Mouse (Mus musculus): ENCODE results near the gene Fam71e1. TPM values are rescaled to one million over a fixed set of nuclear protein-coding genes. Genes with fewer than 3 reads are reported as not detected.

Fam71e1 gene
- polyA plus RNA-seq, 1 experiment from 2014 or later: 11.4 TPM

DNA sequence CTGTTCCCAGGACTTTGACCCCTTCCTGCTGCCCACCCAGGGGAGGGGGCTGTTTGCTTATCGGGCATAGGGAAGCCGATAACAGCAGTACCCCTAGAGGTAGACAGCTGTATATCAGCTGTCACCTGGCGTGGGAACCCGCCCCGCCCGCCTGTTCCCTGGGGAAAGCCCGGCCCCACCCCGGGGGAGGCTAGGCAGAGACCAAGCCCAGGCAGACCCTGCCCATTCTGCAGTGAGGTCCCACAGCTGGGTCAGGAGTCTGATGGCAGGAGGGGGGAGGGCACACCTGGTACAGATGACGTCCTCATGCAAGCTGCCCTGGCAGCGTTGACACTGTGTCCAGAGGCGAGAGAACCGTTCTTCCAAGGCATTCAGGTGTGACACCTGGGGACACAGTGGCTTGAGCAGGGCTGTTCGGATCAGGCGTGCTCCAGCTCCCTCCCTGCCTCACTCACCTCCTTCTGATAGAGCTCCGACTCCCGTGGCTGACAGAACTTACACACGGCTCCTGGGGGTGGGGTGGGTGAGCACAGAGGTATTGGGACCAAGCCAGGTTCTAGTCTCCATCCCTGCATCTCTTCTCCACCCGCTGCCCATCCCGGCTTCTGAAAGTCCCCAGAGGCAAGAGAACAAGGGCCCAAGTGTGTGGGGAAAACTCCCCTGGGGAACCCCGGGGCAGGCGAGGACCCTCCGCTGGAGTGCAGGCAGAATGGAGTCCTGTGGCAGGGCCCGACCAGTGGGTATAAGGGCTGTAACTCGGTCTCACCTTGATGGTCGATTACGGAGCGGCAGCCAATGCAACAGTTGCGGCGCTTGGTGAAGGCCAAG, 36.8 kb downstream of the Fam71e1 start:
- H3K4me1 ChIP-seq (ENCODE audit: insufficient read depth, low read depth, low read length): no peaks in the 10 kb centered on the region
- no peaks in the 10 kb centered on the region for H3K9me3 ChIP-seq (ENCODE audit: low read length)
- no peak overlapping the region for H3K9ac ChIP-seq (replicated peaks; ENCODE audit: low read depth)
- H3K36me3 ChIP-seq (ENCODE audit: insufficient read depth, low read length): no peaks in the 10 kb centered on the region
- no peaks in the 10 kb centered on the region for H3K27me3 ChIP-seq (replicated peaks; ENCODE audit: insufficient read depth, low read length)
- H3K4me3 ChIP-seq (ENCODE audit: low read depth, low read length): no peak overlapping the region
- H3K4me2 ChIP-seq (replicated peaks; ENCODE audit: low read depth, low read length): no peak overlapping the region
- TF ChIP-seq CTCF (IDR thresholded peaks at IDR 0.05): no peak
- no peak for TF ChIP-seq EP300 (IDR thresholded peaks at IDR 0.05)
- no peak overlapping the region for H3K27ac ChIP-seq (ENCODE audit: low read length)
- no peak for DNase-seq (ENCODE audit: low spot score)
- no peak for ATAC-seq
- WGBS: 83% methylated on average over 29 of the region's 29 CpGs

DNA sequence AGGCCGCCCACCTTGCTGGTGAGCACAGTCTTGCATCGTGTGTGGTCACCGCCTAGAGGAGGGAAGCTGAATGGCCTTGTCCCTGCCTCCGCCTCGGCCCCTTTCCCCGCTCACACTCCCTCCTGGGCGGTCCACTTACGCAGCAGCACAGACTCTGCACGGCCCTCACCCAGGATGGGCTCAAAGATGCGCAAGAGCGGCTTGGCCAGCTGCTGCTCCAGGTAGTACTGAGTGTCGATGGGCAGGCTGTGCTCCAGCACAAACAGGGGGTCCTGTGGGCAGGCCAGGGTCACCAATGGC, 37.3 kb downstream of the Fam71e1 start:
- no peaks in the 10 kb centered on the region for H3K4me1 ChIP-seq (ENCODE audit: insufficient read depth, low read depth, low read length)
- 83% methylated on average over 12 of the region's 12 CpGs for WGBS
- TF ChIP-seq EP300 (IDR thresholded peaks at IDR 0.05): no peak
- TF ChIP-seq CTCF (IDR thresholded peaks at IDR 0.05): no peak
- H3K27ac ChIP-seq (ENCODE audit: low read length): no peak overlapping the region
- H3K4me2 ChIP-seq (replicated peaks; ENCODE audit: low read depth, low read length): no peak overlapping the region
- no peaks in the 10 kb centered on the region for H3K9me3 ChIP-seq (ENCODE audit: low read length)
- no peaks in the 10 kb centered on the region for H3K27me3 ChIP-seq (replicated peaks; ENCODE audit: insufficient read depth, low read length)
- no peaks in the 10 kb centered on the region for H3K36me3 ChIP-seq (ENCODE audit: insufficient read depth, low read length)
- no peak for DNase-seq (ENCODE audit: low spot score)
- no peak overlapping the region for H3K9ac ChIP-seq (replicated peaks; ENCODE audit: low read depth)
- no peak for ATAC-seq
- H3K4me3 ChIP-seq (ENCODE audit: low read depth, low read length): no peak overlapping the region

DNA sequence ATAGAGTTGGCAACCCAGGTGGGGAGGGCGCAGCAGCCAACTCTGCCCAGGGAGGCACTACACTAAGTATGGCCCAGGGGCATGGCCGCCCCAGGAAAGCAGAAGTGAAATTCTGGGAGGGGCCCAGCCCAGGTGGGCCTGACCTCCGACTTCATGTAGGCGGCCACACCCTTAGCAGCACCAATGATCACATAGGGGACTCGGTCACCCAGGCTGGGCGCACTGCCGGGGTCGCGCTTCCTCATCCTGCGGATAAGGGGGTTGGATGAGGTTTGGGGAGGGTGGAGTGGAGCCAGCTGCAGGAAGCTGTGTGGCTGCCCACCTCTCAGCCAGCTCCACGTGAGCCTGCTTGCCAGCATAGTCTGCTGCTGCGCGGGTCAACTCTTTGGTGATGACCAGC, 37.9 kb downstream of the Fam71e1 start:
- no peak overlapping the region for H3K9ac ChIP-seq (replicated peaks; ENCODE audit: low read depth)
- H3K27ac ChIP-seq (ENCODE audit: low read length): no peak overlapping the region
- DNase-seq (ENCODE audit: low spot score) (no peak), ATAC-seq (no peak)
- 84% methylated on average over 13 of the region's 13 CpGs for WGBS
- H3K36me3 ChIP-seq (ENCODE audit: insufficient read depth, low read length): 0 out of 2 replicates have a peak, but pooled peaks cover 1% of the 10 kb centered on the region
- H3K9me3 ChIP-seq (ENCODE audit: low read length): no peaks in the 10 kb centered on the region
- no peaks in the 10 kb centered on the region for H3K4me1 ChIP-seq (ENCODE audit: insufficient read depth, low read depth, low read length)
- H3K4me3 ChIP-seq (ENCODE audit: low read depth, low read length): no peak overlapping the region
- H3K4me2 ChIP-seq (replicated peaks; ENCODE audit: low read depth, low read length): no peak overlapping the region
- H3K27me3 ChIP-seq (replicated peaks; ENCODE audit: insufficient read depth, low read length): no peaks in the 10 kb centered on the region
- no peak for TF ChIP-seq EP300 (IDR thresholded peaks at IDR 0.05)
- TF ChIP-seq CTCF (IDR thresholded peaks at IDR 0.05): no peak

DNA sequence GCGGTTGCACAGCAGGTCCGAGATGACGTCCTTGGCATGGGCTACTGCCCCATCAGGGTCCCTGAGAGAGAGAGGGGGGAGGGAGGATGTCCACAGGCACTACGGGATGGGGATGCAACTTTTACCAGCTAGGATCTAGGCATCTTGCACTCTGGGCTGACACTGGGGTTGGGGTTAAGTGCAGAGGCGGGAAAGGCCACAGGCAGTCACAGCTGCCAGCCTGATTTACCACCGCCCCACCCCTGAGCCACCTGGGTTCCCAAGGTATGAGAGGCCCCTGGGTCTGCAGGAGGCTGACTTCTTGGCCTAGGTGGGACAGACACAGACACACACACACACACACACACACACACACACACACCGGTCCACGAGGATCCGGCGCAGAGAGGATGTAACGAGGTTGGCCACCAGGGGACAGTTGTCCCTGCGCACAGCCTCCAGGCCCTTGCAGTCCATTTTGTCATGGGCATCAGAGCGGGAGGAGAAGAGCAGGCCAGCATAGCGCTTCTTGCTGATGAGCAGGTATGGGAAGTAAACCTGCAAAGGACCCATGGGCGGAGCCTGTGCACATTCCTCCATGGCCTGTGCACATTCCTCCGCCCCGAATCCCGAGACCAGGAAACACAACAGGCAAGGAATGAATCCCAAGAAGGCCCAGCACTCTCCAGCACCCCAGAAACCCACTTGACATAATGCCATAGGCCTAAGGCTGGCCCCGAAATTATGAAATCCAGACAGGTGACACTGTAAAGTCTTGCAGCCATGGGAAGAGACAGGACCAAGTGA, 38.5 kb downstream of the Fam71e1 start:
- 0 out of 2 replicates have a peak, but pooled peaks cover 7% of the 10 kb centered on the region for H3K36me3 ChIP-seq (ENCODE audit: insufficient read depth, low read length)
- H3K9me3 ChIP-seq (ENCODE audit: low read length): no peaks in the 10 kb centered on the region

DNA sequence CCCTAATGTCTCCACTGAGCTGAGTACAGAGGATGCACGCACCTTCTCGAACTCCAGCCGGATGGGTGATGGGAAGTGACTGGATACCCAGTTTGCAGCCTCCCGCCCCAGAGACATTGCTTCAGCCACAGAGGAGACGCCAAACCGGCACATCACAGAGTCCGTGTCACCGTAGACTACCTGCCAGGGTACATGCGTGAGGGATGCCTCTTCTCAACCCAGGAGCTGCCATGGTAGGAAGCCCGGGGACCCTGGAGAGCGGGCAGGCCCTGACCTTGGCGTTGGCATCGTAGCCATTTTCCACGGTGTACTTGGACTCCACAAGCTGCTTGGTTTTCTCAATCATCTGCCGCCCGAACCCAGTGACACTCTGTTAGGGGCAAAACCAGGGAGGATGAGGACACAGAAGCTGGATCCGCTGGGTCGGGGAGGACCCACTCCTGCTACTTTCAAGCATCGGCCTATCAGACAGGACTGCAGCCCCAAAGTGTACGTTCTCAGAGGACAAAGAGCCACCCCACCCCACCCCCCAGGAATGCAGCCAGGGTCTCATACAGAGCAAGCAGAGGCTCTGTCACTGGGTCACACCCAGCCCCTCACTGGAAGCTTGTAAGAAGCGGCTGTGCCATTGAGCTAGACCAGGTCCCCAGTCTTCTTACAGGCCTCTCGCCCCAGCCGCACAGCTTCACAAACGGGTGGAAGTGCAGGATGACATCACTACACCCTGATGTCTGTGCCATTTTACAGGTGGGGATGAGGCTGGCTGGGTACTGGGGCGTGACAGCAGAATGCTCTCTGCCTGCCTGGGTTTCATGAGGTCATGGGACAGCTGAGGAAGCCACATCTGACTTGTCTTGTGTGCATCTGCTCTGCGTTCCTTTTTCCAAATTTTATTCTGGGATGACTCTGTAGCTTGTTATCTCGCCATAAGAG, 39.5 kb downstream of the Fam71e1 start:
- H3K9me3 ChIP-seq (ENCODE audit: low read length): no peaks in the 10 kb centered on the region
- DNase-seq (ENCODE audit: low spot score) (no peak), ATAC-seq (no peak)
- TF ChIP-seq EP300 (IDR thresholded peaks at IDR 0.05) (no peak), CTCF (IDR thresholded peaks at IDR 0.05) (no peak)
- H3K4me3 ChIP-seq (ENCODE audit: low read depth, low read length): no peak overlapping the region
- 0 out of 2 replicates have a peak, but pooled peaks cover 7% of the 10 kb centered on the region for H3K36me3 ChIP-seq (ENCODE audit: insufficient read depth, low read length)
- WGBS: 90% methylated on average over 27 of the region's 27 CpGs
- no peak overlapping the region for H3K4me2 ChIP-seq (replicated peaks; ENCODE audit: low read depth, low read length)
- H3K4me1 ChIP-seq (ENCODE audit: insufficient read depth, low read depth, low read length): no peaks in the 10 kb centered on the region
- H3K27ac ChIP-seq (ENCODE audit: low read length): no peak overlapping the region
- H3K27me3 ChIP-seq (replicated peaks; ENCODE audit: insufficient read depth, low read length): no peaks in the 10 kb centered on the region
- no peak overlapping the region for H3K9ac ChIP-seq (replicated peaks; ENCODE audit: low read depth)

More for the DNA sequence above, 38.5 kb downstream of the Fam71e1 start:
- H3K27ac ChIP-seq (ENCODE audit: low read length): no peak overlapping the region
- H3K4me3 ChIP-seq (ENCODE audit: low read depth, low read length): no peak overlapping the region
- H3K4me1 ChIP-seq (ENCODE audit: insufficient read depth, low read depth, low read length): no peaks in the 10 kb centered on the region
- no peak for ATAC-seq
- DNase-seq (ENCODE audit: low spot score): no peak
- no peak overlapping the region for H3K9ac ChIP-seq (replicated peaks; ENCODE audit: low read depth)
- H3K27me3 ChIP-seq (replicated peaks; ENCODE audit: insufficient read depth, low read length): no peaks in the 10 kb centered on the region
- TF ChIP-seq CTCF (IDR thresholded peaks at IDR 0.05) (peak; percentile 45), EP300 (IDR thresholded peaks at IDR 0.05) (no peak)
- 78% methylated on average over 18 of the region's 19 CpGs for WGBS
- no peak overlapping the region for H3K4me2 ChIP-seq (replicated peaks; ENCODE audit: low read depth, low read length)

DNA sequence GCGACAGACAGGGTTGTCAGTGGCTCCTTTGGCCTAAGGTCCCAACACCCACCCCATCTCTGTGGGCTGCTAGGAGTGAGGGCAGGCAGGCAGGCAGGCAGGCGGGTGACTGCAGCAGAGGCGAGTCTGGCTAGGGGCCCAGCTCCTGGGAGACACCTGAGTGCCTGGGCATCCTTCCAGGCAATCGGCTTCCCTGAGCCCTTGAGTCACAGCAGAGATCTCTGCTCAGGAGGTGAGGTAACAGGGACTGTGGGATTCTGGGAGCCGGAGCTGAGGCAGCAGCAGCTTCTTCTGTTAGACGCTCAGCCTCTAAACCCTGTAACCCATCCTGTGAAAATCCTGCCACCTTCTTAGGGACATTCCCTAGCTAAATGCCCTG, 40.2 kb downstream of the Fam71e1 start:
- no peak overlapping the region for H3K4me2 ChIP-seq (replicated peaks; ENCODE audit: low read depth, low read length)
- no peaks in the 10 kb centered on the region for H3K4me1 ChIP-seq (ENCODE audit: insufficient read depth, low read depth, low read length)
- no peak overlapping the region for H3K27ac ChIP-seq (ENCODE audit: low read length)
- H3K9me3 ChIP-seq (ENCODE audit: low read length): no peaks in the 10 kb centered on the region
- ATAC-seq: peak; percentile 67
- no peak for TF ChIP-seq CTCF (IDR thresholded peaks at IDR 0.05)
- no peak for TF ChIP-seq EP300 (IDR thresholded peaks at IDR 0.05)
- peak; percentile 80 for DNase-seq (ENCODE audit: low spot score)
- H3K9ac ChIP-seq (replicated peaks; ENCODE audit: low read depth): no peak overlapping the region
- no peak overlapping the region for H3K4me3 ChIP-seq (ENCODE audit: low read depth, low read length)
- H3K27me3 ChIP-seq (replicated peaks; ENCODE audit: insufficient read depth, low read length): no peaks in the 10 kb centered on the region
- WGBS: 57% methylated on average over 6 of the region's 6 CpGs
- H3K36me3 ChIP-seq (ENCODE audit: insufficient read depth, low read length): 0 out of 2 replicates have a peak, but pooled peaks cover 7% of the 10 kb centered on the region

Measured in lung, postnatal 0 days (tissue).